Mouse (Mus musculus): ENCODE results near the gene Rel.
A peak's percentile ranks its signal among the peaks of the same experiment; 100 is the strongest.
"Not testable (repeated sequence)": the region's sequence is repeated elsewhere in the genome, so short reads cannot be mapped to it uniquely, and the experiment has no call there.

The Rel gene

DNA sequence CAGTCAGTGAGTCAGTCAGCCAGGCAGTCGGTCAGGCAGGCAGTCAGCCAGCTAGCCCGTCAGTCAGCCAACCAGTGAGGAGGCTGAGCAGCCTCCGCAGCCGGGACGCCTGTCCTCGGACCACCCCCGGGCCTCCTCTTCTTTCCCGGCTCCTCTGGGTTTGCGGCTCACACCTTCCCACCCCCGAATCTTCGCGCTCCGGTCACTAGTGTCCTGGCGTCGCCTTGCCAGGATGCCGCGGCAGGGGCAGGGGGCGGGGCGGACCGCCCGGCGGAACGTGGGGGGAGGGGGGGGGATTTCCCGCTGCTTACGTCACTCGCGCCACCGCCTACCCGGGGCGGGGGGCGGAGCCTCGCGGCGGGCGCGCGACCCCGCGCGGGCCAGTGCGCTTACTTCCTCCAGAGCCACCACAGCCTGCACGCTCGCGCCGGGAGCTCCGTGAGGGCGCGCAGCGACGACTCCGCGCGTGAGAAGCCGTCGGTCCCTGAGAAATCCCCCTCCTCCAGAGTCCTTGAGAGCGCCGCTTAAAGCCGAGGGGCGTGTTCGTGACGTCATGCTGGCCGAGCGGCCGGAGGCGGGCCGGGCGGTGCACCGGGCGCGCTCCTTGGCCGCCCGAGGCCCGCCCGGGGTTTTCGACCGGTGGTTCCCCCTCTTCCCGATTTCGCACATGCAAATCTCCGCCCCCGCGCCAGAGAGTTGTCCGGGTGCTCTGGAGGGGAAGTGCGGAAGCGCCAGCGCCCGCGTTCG is at the start of gene Rel:
TSS of gene Rel (minus strand) at position 211 of the 747 bp plus-strand sequence.
- peak; percentile 68 for DNase-seq (ENCODE audit: low spot score)

- no peak for DNase-seq (ENCODE audit: low spot score)
Measured at GRCm38 (mm10) chr11:23818745-23819144, 48.0 kb upstream of the Rel start.

- DNase-seq (ENCODE audit: low spot score) = no peak
Measured at GRCm38 (mm10) chr11:23810741-23811140, 40.0 kb upstream of the Rel start.

DNA sequence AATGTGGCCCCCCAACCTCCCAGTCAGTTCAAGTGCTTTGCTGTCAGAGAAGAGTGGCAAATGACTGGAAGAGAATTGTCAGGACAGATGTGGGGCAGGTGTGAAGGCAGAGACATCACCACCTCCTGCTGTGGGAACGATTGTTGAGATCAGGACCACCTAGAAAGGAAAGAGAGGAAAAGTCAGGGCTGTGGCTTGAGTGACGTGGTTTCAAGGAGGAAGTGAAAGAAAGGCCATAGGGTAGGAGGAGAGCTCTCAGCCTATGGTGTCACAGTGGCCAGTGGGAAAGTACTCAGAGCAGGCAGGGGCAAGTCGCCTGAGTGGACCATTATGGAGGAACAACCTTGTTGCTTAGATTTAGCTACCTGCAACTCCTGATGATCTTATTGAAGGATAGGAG is 34.9 kb upstream of the Rel start:
- no peak for DNase-seq (ENCODE audit: low spot score)

GRCm38 (mm10) chr11:23803136-23803535 is 32.4 kb upstream of the Rel start:
- DNase-seq (ENCODE audit: low spot score) = no peak

DNA sequence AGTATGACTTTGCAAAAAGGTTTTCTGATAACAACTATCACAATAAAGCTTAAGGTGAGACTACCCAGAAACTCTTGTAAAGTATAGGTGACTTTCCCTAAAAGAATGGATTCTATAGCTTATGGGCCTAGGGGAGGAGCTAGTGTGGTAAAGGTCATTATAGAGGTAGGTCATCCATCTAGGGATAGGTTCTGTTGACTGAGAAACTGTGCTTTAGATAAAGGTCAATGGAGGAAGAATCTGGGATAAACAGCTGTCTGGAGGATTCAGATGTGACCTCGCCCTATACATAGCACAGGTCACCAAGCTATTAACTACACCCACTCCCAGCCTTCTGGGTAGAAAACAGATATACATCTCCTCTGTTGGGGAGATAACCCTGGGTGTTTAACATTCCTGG is 31.5 kb upstream of the Rel start:
- DNase-seq (ENCODE audit: low spot score) = no peak

DNA sequence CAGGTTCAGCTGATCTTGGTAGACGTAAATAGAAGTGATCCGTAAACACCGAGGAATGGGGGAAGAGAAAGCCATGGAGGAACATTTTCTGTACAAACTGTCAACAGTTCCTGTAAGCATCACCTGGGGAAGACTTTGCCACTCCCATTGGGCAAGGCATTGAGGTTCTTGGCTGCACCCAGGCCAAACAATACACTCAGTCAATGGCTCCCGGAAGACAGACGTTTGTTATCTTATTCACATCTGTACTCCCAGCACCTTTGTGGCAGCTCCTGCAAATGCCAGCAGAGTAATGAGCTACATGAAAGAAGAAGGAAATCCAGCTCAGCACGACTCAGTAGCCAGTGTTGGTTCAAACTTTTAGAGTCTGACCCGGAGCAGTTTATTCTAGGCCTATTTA is 31.1 kb upstream of the Rel start:
- DNase-seq (ENCODE audit: low spot score) = no peak

DNA sequence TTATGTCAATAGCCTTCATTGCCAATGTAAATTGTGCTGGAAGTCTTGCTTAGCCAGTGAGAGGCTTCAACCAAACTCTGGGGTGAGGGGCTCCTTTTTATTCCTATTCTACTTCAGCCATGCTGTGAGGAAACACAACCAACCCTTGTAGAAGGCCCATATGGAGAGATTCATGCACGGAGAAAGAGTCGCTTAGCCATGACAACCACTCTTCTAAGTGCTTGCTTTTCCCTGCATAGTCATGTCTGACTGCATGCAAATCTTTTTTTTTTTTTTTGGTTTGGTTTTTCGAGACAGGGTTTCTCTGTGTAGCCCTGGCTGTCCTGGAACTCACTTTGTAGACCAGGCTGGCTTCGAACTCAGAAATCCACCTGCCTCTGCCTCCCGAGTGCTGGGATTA is 12.9 kb upstream of the Rel start:
- DNase-seq (ENCODE audit: low spot score) = not testable (repeated sequence)

DNA sequence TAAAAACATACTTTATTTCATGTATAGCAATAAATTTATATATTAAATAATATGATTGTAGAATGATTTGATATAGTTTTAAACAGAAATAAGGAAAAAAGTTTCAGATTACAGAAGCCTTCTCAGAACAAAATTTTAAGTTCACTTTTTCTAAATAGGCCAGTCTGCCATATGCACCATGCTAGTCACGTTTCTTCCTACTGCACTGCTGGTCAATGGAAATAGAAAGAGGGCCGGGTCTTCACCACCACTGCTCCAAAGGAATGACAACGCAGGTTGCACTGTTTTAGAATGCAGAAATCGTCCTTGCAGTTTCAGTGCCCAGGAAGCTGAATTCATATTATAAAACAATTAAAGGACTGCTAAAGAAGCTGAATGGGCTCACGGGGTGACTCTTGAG is 12.3 kb upstream of the Rel start:
- no peak for DNase-seq (ENCODE audit: low spot score)

DNA sequence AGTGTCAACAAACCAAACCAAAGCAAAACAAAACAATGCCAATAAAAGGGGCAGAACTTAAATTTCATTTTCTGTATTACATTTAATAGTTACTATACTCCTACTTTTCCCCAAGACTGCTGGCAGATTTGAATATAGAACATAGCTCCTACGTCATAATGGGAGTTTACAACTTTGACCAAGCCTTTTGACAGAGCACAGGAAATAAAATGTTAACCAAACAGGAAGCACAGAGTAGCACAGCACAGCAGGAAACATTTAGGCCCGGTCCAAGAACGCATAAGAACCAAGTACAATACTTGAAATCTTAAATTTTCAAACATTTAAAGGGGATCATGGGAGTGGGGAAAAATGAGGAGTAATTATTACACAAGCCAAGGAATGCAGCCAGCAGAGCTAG is 11.3 kb upstream of the Rel start:
- DNase-seq (ENCODE audit: low spot score) = no peak

- peak; percentile 14 for DNase-seq (ENCODE audit: low spot score)
Measured at GRCm38 (mm10) chr11:23778787-23779201, 8.0 kb upstream of the Rel start.

- no peak for DNase-seq (ENCODE audit: low spot score)
Measured at GRCm38 (mm10) chr11:23772471-23772870, 1.7 kb upstream of the Rel start.

DNA sequence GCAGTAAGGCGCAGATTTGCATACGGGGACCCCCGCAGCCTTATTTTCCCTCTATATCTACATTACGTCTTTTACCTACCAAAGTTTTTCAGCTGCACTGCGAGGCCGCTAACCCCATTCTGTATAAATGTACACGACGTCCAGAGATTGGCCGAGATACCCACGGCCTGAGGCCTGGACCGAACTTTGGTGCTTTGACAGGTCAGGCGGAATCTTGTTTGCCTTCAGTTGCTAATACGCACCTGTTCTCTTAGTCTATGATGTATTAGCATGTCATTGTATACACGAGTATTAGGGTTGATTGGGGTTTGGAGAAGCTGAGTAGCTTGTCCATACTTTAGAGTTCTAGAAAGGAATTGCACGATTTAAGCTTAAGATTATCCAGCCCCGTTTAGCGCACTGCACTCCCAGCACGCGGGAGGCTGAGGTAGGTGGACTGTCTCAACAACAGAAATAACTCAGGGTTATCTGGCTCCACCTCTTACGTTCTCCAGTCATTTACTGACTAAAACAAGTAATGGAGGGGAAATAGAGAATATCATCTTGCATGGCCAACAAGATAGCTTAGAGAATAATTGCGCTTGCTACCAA is 832 bp upstream of the Rel start:
- DNase-seq (ENCODE audit: low spot score) = no peak

- DNase-seq (ENCODE audit: low spot score) = no peak
Measured at GRCm38 (mm10) chr11:23770510-23770759, 335 bp downstream of the Rel start.

GRCm38 (mm10) chr11:23769686-23770509 is 872 bp downstream of the Rel start:
- peak; percentile 21 for DNase-seq (ENCODE audit: low spot score)

DNA sequence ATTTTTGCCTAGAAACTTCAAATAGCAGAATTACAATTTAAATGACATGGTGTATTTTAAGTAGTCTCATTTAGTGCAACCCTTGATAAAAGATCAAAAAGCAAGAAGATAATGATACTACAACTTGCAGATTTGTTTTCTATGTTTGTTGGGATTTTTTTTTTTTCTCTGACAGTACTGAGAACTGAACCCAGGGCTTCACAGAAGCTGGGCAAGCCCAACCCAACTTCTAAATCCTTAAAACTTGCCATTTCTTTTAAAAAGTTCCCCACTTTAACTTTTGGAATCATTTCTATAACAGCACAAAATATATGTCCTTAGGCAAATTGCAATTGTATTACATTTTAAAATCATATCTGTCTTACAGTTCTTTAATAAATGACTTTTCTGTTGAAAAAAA is 1.7 kb downstream of the Rel start:
- no peak for DNase-seq (ENCODE audit: low spot score)

DNA sequence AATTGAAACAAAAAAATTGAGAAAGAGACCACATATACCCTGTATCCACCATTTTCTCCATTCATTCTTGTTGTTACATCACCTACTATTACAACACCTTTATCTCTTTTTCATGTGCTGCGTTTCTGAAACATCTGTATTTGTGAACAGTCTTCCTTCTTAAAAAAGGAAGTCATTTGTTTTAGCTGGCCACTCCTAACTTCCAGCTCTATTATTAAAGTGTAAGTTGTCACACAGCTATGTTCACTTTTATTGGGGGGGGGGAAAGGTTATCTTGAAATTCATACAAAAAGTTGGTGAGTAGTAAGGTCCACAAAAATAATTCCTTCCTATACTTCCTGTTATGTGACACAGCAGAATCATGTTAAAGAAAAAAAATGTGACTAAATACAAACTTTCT is 2.8 kb downstream of the Rel start:
- DNase-seq (ENCODE audit: low spot score) = no peak

- DNase-seq (ENCODE audit: low spot score) = not testable (repeated sequence)
Measured at GRCm38 (mm10) chr11:23767369-23767768, 3.4 kb downstream of the Rel start.

DNA sequence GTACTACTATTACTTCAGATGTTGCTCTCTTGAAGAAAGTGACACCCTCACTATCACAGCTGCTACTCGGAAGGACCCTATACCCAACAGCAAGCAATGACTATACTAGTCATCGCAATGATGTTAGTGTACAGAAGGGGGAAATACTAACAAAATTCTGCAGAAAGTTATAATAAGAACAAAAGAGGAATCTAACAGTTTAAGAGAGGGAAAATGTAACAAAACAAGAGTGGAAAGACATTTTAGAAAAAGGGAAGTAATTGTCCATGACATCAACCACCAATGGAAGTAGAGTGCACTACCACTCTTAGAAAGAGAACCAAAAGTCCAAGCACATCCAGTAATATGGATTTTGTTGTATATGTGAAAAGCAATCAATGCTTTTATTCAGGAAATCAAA is 8.1 kb downstream of the Rel start:
- DNase-seq (ENCODE audit: low spot score) = no peak

DNA sequence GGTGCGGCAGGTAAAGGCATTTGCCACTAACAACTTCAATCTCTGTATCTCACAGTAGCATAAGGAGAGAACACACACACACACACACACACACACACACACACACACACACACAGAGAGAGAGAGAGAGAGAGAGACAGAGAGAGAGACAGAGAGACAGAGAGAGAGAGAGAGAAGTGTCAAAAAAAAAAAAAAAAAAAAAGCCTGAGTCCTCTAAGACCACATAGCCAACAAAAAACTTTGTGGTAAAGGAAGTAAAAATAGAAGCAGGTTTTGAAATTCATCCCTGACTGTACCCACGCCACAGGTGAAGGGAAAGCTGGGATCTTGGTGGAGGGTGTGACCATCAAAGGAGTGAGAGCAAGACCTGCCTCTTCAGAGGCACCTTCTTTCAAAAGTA is 12.6 kb downstream of the Rel start:
- no peak for DNase-seq (ENCODE audit: low spot score)

GRCm38 (mm10) chr11:23754329-23754728 is 16.4 kb downstream of the Rel start:
- DNase-seq (ENCODE audit: low spot score) = no peak

- DNase-seq (ENCODE audit: low spot score) = no peak
Measured at GRCm38 (mm10) chr11:23753136-23753710, 17.5 kb downstream of the Rel start.

DNA sequence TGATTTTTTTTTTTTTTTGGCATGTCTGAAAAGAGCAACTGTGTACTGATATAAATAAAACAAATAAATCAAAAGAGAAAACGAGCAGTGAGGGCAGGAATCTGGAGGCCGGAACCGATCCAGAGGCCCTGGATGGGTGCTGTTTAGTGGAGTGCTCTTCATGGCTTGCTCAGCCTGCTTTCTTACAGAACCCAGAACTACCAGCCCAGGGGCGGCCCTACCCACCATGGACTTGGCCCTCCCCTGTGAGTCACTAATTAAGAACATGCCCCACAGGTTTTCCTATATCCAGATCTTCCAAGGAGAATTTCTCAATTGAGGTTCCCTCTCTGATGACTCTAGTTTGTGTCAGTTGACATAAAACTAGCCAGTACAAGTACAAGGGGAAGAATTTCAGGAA is 24.7 kb downstream of the Rel start:
- DNase-seq (ENCODE audit: low spot score) = no peak
